Mouse (Mus musculus): Measurements from ENCODE around the gene Slc9a7.

Slc9a7 gene

GRCm38 (mm10) chrX:20291282-20292039 is at the start of gene Slc9a7:
TSS of gene Slc9a7 (minus strand) at chrX:20291807.
- DNase-seq (ENCODE audit: inconsistent ontology term) = peak; percentile 67

- DNase-seq (ENCODE audit: inconsistent ontology term) = peak; percentile 16
Measured at GRCm38 (mm10) chrX:20335722-20336121, 44.1 kb upstream of the Slc9a7 start.

GRCm38 (mm10) chrX:20332756-20333155 is 41.1 kb upstream of the Slc9a7 start:
- peak; percentile 64 for DNase-seq (ENCODE audit: inconsistent ontology term)

- no peak for DNase-seq (ENCODE audit: inconsistent ontology term)
Measured at GRCm38 (mm10) chrX:20307215-20307614, 15.6 kb upstream of the Slc9a7 start.

- no peak for DNase-seq (ENCODE audit: inconsistent ontology term)
Measured at GRCm38 (mm10) chrX:20305941-20306340, 14.3 kb upstream of the Slc9a7 start.

GRCm38 (mm10) chrX:20303280-20303679 is 11.7 kb upstream of the Slc9a7 start:
- peak; percentile 61 for DNase-seq (ENCODE audit: inconsistent ontology term)

GRCm38 (mm10) chrX:20292040-20292417 is 422 bp upstream of the Slc9a7 start:
- no peak for DNase-seq (ENCODE audit: inconsistent ontology term)

GRCm38 (mm10) chrX:20290715-20291114 is 892 bp downstream of the Slc9a7 start:
- peak; percentile 20 for DNase-seq (ENCODE audit: inconsistent ontology term)

- no peak for DNase-seq (ENCODE audit: inconsistent ontology term)
Measured at GRCm38 (mm10) chrX:20288674-20289073, 2.9 kb downstream of the Slc9a7 start.

- DNase-seq (ENCODE audit: inconsistent ontology term) = no peak
Measured at GRCm38 (mm10) chrX:20286254-20286653, 5.4 kb downstream of the Slc9a7 start.

GRCm38 (mm10) chrX:20279424-20279823 is 12.2 kb downstream of the Slc9a7 start:
- no peak for DNase-seq (ENCODE audit: inconsistent ontology term)

- no peak for DNase-seq (ENCODE audit: inconsistent ontology term)
Measured at GRCm38 (mm10) chrX:20273854-20274253, 17.8 kb downstream of the Slc9a7 start.

GRCm38 (mm10) chrX:20271980-20272379 is 19.6 kb downstream of the Slc9a7 start:
- DNase-seq (ENCODE audit: inconsistent ontology term) = no peak

GRCm38 (mm10) chrX:20269980-20270379 is 21.6 kb downstream of the Slc9a7 start:
- no peak for DNase-seq (ENCODE audit: inconsistent ontology term)

- peak; percentile 79 for DNase-seq (ENCODE audit: inconsistent ontology term)
Measured at GRCm38 (mm10) chrX:20264370-20264769, 27.2 kb downstream of the Slc9a7 start.

GRCm38 (mm10) chrX:20228102-20228501 is 63.5 kb downstream of the Slc9a7 start:
- DNase-seq (ENCODE audit: inconsistent ontology term) = no peak

- DNase-seq (ENCODE audit: inconsistent ontology term) = no peak
Measured at GRCm38 (mm10) chrX:20221486-20221885, 70.1 kb downstream of the Slc9a7 start.

- no peak for DNase-seq (ENCODE audit: inconsistent ontology term)
Measured at GRCm38 (mm10) chrX:20185616-20186015, 106.0 kb downstream of the Slc9a7 start.

GRCm38 (mm10) chrX:20176792-20177191 is 114.8 kb downstream of the Slc9a7 start:
- no peak for DNase-seq (ENCODE audit: inconsistent ontology term)

GRCm38 (mm10) chrX:20168430-20168829 is 123.2 kb downstream of the Slc9a7 start:
- no peak for DNase-seq (ENCODE audit: inconsistent ontology term)

GRCm38 (mm10) chrX:20164984-20165383 is 126.6 kb downstream of the Slc9a7 start:
- DNase-seq (ENCODE audit: inconsistent ontology term) = no peak

GRCm38 (mm10) chrX:20162322-20162711 is 129.3 kb downstream of the Slc9a7 start:
- no peak for DNase-seq (ENCODE audit: inconsistent ontology term)

- no peak for DNase-seq (ENCODE audit: inconsistent ontology term)
Measured at GRCm38 (mm10) chrX:20161687-20162321, 129.8 kb downstream of the Slc9a7 start.
